Mouse (Mus musculus) thymus, adult 2 months (tissue): ENCODE results near the gene Armc5.

Experiments
- CTCF ChIP-seq: fragments of 200-500 bp; IDR thresholded peaks from 2 replicates; pipeline ENCODE4 v1.5.1; 2012; ENCODE audit warnings: mild to moderate bottlenecking, control low read depth, low read length, moderate library complexity, borderline replicate concordance; ENCODE audit not compliant: control insufficient read depth, poor library complexity, insufficient read depth; ENCODE audit errors: extremely low read depth
- POLR2A ChIP-seq: fragments of 200-500 bp; IDR thresholded peaks from 2 replicates; pipeline ENCODE4 v1.6.1; 2012; ENCODE audit warnings: mild to moderate bottlenecking, low read length, control low read depth, moderate library complexity; ENCODE audit not compliant: control insufficient read depth, poor library complexity, insufficient read depth; ENCODE audit errors: extremely low read depth

- TF ChIP-seq CTCF (no peak), POLR2A (no peak)
Measured at GRCm38 (mm10) chr7:128231741-128232140, 5.4 kb upstream of the Armc5 start.
